Mouse (Mus musculus): ENCODE data around the gene Dpf3. TPM values are rescaled to one million over a fixed set of nuclear protein-coding genes. Genes with fewer than 3 reads are reported as not detected.

The Dpf3 gene
- polyA plus RNA-seq, 1 experiment from 2014 or later, result 23.2 TPM

DNA sequence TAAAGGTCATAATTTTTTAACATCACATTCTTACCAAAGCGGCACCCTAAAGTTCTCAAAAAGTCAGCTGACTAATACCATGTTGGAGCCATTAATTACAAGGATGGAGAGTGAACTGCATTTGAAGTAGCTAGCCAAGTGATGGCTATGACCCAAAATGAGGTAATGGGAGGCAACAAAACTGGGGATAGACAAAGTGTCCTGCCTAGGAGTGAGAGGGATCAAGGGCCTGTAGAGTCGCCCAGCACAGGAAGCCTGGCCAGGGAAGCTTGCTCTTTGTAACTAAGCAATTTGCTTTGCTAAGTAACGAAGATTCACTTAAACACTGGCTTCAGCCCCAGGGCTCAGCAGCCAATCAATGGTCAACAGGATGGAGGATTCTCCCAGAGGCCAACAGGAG, 238.4 kb downstream of the Dpf3 start:
- Histone ChIP-seq H3K36me3 (ENCODE audit: control insufficient read depth, insufficient read depth, low read length) (no peaks in the 10 kb centered on the region), H3K9me3 (ENCODE audit: control insufficient read depth, low read length) (no peaks in the 10 kb centered on the region), H3K4me3 (ENCODE audit: control insufficient read depth in 1 of 2, insufficient read depth in 1 of 2, low read depth in 1 of 2, low read length in 2 of 2) (no peak overlapping the region), H3K9ac (ENCODE audit: low read length) (no peak overlapping the region), H3K27ac (replicated peaks in 1 of 2; ENCODE audit: control insufficient read depth in 1 of 2, insufficient read depth in 1 of 2, low read depth in 2 of 2, low read length in 2 of 2) (no peak overlapping the region), H3K4me1 (ENCODE audit: control insufficient read depth in 2 of 2, insufficient read depth in 2 of 2, low read length in 2 of 2) (peaks cover 0 to 2% of the 10 kb centered on the region in 2 experiments; a peak in 1 of 4 replicates), H3K27me3 (ENCODE audit: control insufficient read depth, insufficient read depth, low read length) (no peaks in the 10 kb centered on the region), H3K4me2 (ENCODE audit: low read length) (no peak overlapping the region)
- no peak for ATAC-seq (ENCODE audit: insufficient number of reproducible peaks, insufficient read depth, low FRiP score, low read depth)
- WGBS, result 85% methylated on average over 3 of the region's 3 CpGs

GRCm38 (mm10) chr12:83248636-83249035, 238.9 kb downstream of the Dpf3 start:
- Histone ChIP-seq H3K9ac (ENCODE audit: low read length) (no peak overlapping the region), H3K9me3 (ENCODE audit: control insufficient read depth, low read length) (no peaks in the 10 kb centered on the region), H3K4me3 (ENCODE audit: control insufficient read depth in 1 of 2, insufficient read depth in 1 of 2, low read depth in 1 of 2, low read length in 2 of 2) (no peak overlapping the region), H3K4me1 (ENCODE audit: control insufficient read depth in 2 of 2, insufficient read depth in 2 of 2, low read length in 2 of 2) (peaks cover 0 to 2% of the 10 kb centered on the region in 2 experiments; a peak in 1 of 4 replicates), H3K27me3 (ENCODE audit: control insufficient read depth, insufficient read depth, low read length) (no peaks in the 10 kb centered on the region), H3K36me3 (ENCODE audit: control insufficient read depth, insufficient read depth, low read length) (no peaks in the 10 kb centered on the region), H3K4me2 (ENCODE audit: low read length) (no peak overlapping the region), H3K27ac (replicated peaks in 1 of 2; ENCODE audit: control insufficient read depth in 1 of 2, insufficient read depth in 1 of 2, low read depth in 2 of 2, low read length in 2 of 2) (no peak overlapping the region)
- WGBS, result 81% methylated on average over 2 of the region's 2 CpGs
- no peak for ATAC-seq (ENCODE audit: insufficient number of reproducible peaks, insufficient read depth, low FRiP score, low read depth)

DNA sequence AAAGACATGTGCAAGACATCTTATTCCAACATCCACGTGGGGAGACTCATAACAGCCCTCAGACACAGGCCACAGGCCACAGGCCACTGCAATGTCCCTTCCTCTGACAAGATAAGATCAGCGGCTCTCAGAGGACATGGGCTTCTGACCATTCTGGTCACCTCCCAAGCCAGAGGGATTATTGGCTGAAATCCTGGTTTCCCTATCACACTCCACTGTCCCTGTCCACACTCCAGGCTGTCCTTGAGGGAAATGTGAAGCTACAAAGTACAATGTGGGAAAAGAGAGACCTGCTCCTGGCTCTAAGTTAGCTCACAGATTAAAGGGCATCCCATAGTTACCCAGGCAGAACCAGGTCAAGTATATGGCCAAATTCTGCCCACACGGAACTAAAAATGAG, 239.8 kb downstream of the Dpf3 start:
- Histone ChIP-seq H3K36me3 (ENCODE audit: control insufficient read depth, insufficient read depth, low read length) (no peaks in the 10 kb centered on the region), H3K9ac (ENCODE audit: low read length) (no peak overlapping the region), H3K4me2 (ENCODE audit: low read length) (no peak overlapping the region), H3K27ac (replicated peaks in 1 of 2; ENCODE audit: control insufficient read depth in 1 of 2, insufficient read depth in 1 of 2, low read depth in 2 of 2, low read length in 2 of 2) (no peak overlapping the region), H3K27me3 (ENCODE audit: control insufficient read depth, insufficient read depth, low read length) (no peaks in the 10 kb centered on the region), H3K4me1 (ENCODE audit: control insufficient read depth in 2 of 2, insufficient read depth in 2 of 2, low read length in 2 of 2) (peaks cover 0 to 2% of the 10 kb centered on the region in 2 experiments; a peak in 1 of 4 replicates), H3K9me3 (ENCODE audit: control insufficient read depth, low read length) (no peaks in the 10 kb centered on the region), H3K4me3 (ENCODE audit: control insufficient read depth in 1 of 2, insufficient read depth in 1 of 2, low read depth in 1 of 2, low read length in 2 of 2) (no peak overlapping the region)
- 36% methylated on average over 3 of the region's 3 CpGs for WGBS
- ATAC-seq (ENCODE audit: insufficient number of reproducible peaks, insufficient read depth, low FRiP score, low read depth), result no peak

GRCm38 (mm10) chr12:83241022-83241421, 246.5 kb downstream of the Dpf3 start:
- Histone ChIP-seq H3K4me3 (ENCODE audit: control insufficient read depth in 1 of 2, insufficient read depth in 1 of 2, low read depth in 1 of 2, low read length in 2 of 2) (no peak overlapping the region), H3K27me3 (ENCODE audit: control insufficient read depth, insufficient read depth, low read length) (no peaks in the 10 kb centered on the region), H3K36me3 (ENCODE audit: control insufficient read depth, insufficient read depth, low read length) (no peaks in the 10 kb centered on the region), H3K4me2 (ENCODE audit: low read length) (no peak overlapping the region), H3K9me3 (ENCODE audit: control insufficient read depth, low read length) (no peaks in the 10 kb centered on the region), H3K27ac (replicated peaks in 1 of 2; ENCODE audit: control insufficient read depth in 1 of 2, insufficient read depth in 1 of 2, low read depth in 2 of 2, low read length in 2 of 2) (no peak overlapping the region), H3K4me1 (ENCODE audit: control insufficient read depth in 2 of 2, insufficient read depth in 2 of 2, low read length in 2 of 2) (peaks cover 9 to 16% of the 10 kb centered on the region in 2 experiments), H3K9ac (ENCODE audit: low read length) (no peak overlapping the region)
- no peak for ATAC-seq (ENCODE audit: insufficient number of reproducible peaks, insufficient read depth, low FRiP score, low read depth)
- WGBS, result 34% methylated on average over 3 of the region's 3 CpGs

DNA sequence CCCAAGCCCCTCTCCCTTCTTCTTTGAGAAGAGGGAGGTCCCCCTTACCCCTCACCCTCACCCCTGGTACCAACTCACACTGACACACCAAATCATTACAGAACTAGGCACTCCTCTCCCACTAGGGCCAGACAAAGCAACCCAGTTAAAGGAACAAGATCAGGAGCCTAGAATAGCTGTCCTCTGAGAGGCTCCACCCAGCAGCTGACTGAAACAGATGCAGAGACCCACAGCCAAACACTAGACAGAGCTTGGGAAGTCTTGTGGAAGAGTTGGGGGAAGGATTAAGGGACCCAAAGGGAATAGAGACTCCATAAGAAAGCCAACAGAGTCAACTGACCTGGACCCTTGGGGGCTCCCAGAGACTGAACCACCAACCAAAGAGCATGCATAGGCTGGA, 246.9 kb downstream of the Dpf3 start:
- ATAC-seq (ENCODE audit: insufficient number of reproducible peaks, insufficient read depth, low FRiP score, low read depth), result no peak
- Histone ChIP-seq H3K9ac (ENCODE audit: low read length) (no peak overlapping the region), H3K4me2 (ENCODE audit: low read length) (no peak overlapping the region), H3K36me3 (ENCODE audit: control insufficient read depth, insufficient read depth, low read length) (no peaks in the 10 kb centered on the region), H3K27ac (replicated peaks in 1 of 2; ENCODE audit: control insufficient read depth in 1 of 2, insufficient read depth in 1 of 2, low read depth in 2 of 2, low read length in 2 of 2) (no peak overlapping the region), H3K4me3 (ENCODE audit: control insufficient read depth in 1 of 2, insufficient read depth in 1 of 2, low read depth in 1 of 2, low read length in 2 of 2) (no peak overlapping the region), H3K9me3 (ENCODE audit: control insufficient read depth, low read length) (no peaks in the 10 kb centered on the region), H3K4me1 (ENCODE audit: control insufficient read depth in 2 of 2, insufficient read depth in 2 of 2, low read length in 2 of 2) (peaks cover 9 to 16% of the 10 kb centered on the region in 2 experiments), H3K27me3 (ENCODE audit: control insufficient read depth, insufficient read depth, low read length) (no peaks in the 10 kb centered on the region)

- Histone ChIP-seq H3K36me3 (ENCODE audit: control insufficient read depth, insufficient read depth, low read length) (no peaks in the 10 kb centered on the region), H3K4me3 (ENCODE audit: control insufficient read depth in 1 of 2, insufficient read depth in 1 of 2, low read depth in 1 of 2, low read length in 2 of 2) (no peak overlapping the region), H3K4me1 (ENCODE audit: control insufficient read depth in 2 of 2, insufficient read depth in 2 of 2, low read length in 2 of 2) (peaks cover 10 to 26% of the 10 kb centered on the region in 2 experiments), H3K27me3 (ENCODE audit: control insufficient read depth, insufficient read depth, low read length) (no peaks in the 10 kb centered on the region), H3K9ac (ENCODE audit: low read length) (no peak overlapping the region), H3K4me2 (ENCODE audit: low read length) (no peak overlapping the region), H3K27ac (replicated peaks in 1 of 2; ENCODE audit: control insufficient read depth in 1 of 2, insufficient read depth in 1 of 2, low read depth in 2 of 2, low read length in 2 of 2) (no peak overlapping the region), H3K9me3 (ENCODE audit: control insufficient read depth, low read length) (no peaks in the 10 kb centered on the region; the same call in 1 of the 2 replicates)
- 92% methylated on average over 6 of the region's 6 CpGs for WGBS
- ATAC-seq (ENCODE audit: insufficient number of reproducible peaks, insufficient read depth, low FRiP score, low read depth), result no peak
Measured at GRCm38 (mm10) chr12:83235781-83236180, 251.7 kb downstream of the Dpf3 start.

DNA sequence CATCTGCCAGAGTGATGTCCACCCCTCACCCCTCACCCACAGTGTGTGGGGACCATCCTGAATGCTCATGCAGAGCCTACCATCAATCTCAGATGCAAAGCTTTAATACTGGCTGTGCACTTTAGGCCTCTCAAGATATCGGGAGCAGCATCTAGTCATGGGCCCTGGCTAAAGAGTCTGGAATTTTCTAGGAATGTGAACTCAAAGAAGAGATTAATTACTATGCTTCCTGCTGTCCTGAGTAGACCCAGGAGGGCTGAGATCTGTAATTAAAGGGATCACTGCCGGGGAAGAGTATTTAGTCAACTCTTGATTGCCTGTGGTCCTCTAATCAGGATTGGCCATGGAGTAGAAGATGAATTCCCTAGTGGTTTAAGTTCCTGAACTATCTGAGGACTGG, 252.5 kb downstream of the Dpf3 start:
- no peak overlapping the region for H3K4me2 ChIP-seq (ENCODE audit: low read length)
- no peak overlapping the region for H3K27ac ChIP-seq (replicated peaks in 1 of 2; ENCODE audit: control insufficient read depth in 1 of 2, insufficient read depth in 1 of 2, low read depth in 2 of 2, low read length in 2 of 2)
- no peak for ATAC-seq (ENCODE audit: insufficient number of reproducible peaks, insufficient read depth, low FRiP score, low read depth)
- H3K4me3 ChIP-seq (ENCODE audit: control insufficient read depth in 1 of 2, insufficient read depth in 1 of 2, low read depth in 1 of 2, low read length in 2 of 2), result no peak overlapping the region
- WGBS, result 41% methylated on average over 2 of the region's 2 CpGs
- no peaks in the 10 kb centered on the region for H3K27me3 ChIP-seq (ENCODE audit: control insufficient read depth, insufficient read depth, low read length)
- no peaks in the 10 kb centered on the region; the same call in 1 of the 2 replicates for H3K9me3 ChIP-seq (ENCODE audit: control insufficient read depth, low read length)
- peaks cover 7 to 18% of the 10 kb centered on the region in 2 experiments for H3K4me1 ChIP-seq (ENCODE audit: control insufficient read depth in 2 of 2, insufficient read depth in 2 of 2, low read length in 2 of 2)
- no peaks in the 10 kb centered on the region for H3K36me3 ChIP-seq (ENCODE audit: control insufficient read depth, insufficient read depth, low read length)
- H3K9ac ChIP-seq (ENCODE audit: low read length), result no peak overlapping the region

GRCm38 (mm10) chr12:83233651-83234050, 253.9 kb downstream of the Dpf3 start:
- Histone ChIP-seq H3K27ac (replicated peaks in 1 of 2; ENCODE audit: control insufficient read depth in 1 of 2, insufficient read depth in 1 of 2, low read depth in 2 of 2, low read length in 2 of 2) (peak overlapping the region in 1 of 2 experiments; percentile 30; a peak in 2 of 4 replicates), H3K36me3 (ENCODE audit: control insufficient read depth, insufficient read depth, low read length) (no peaks in the 10 kb centered on the region), H3K9me3 (ENCODE audit: control insufficient read depth, low read length) (no peaks in the 10 kb centered on the region; the same call in 1 of the 2 replicates), H3K27me3 (ENCODE audit: control insufficient read depth, insufficient read depth, low read length) (no peaks in the 10 kb centered on the region), H3K4me3 (ENCODE audit: control insufficient read depth in 1 of 2, insufficient read depth in 1 of 2, low read depth in 1 of 2, low read length in 2 of 2) (no peak overlapping the region), H3K9ac (ENCODE audit: low read length) (no peak overlapping the region), H3K4me1 (ENCODE audit: control insufficient read depth in 2 of 2, insufficient read depth in 2 of 2, low read length in 2 of 2) (peaks cover 9 to 24% of the 10 kb centered on the region in 2 experiments), H3K4me2 (ENCODE audit: low read length) (0 out of 2 replicates have a peak overlapping the region, but pooled peaks have one; percentile 9)
- peak; percentile 48; the same call in 1 of the 2 replicates for ATAC-seq (ENCODE audit: insufficient number of reproducible peaks, insufficient read depth, low FRiP score, low read depth)
- WGBS, result 44% methylated on average over 7 of the region's 7 CpGs
